Mouse (Mus musculus) skeletal muscle tissue, adult 2 months (tissue): Measurements from ENCODE around the gene Tmem209.

ENCODE experiments used
- DNase-seq: peaks from one replicate; pipeline ENCODE4 v3.0.0-alpha.2; 2012; ENCODE audit warnings: low read depth, low spot score

Gene Tmem209

GRCm38 (mm10) chr6:30461755-30462344 is 47.7 kb downstream of the Tmem209 start:
- no peak for DNase-seq

GRCm38 (mm10) chr6:30460750-30461446 is 48.7 kb downstream of the Tmem209 start:
- no peak for DNase-seq

DNA sequence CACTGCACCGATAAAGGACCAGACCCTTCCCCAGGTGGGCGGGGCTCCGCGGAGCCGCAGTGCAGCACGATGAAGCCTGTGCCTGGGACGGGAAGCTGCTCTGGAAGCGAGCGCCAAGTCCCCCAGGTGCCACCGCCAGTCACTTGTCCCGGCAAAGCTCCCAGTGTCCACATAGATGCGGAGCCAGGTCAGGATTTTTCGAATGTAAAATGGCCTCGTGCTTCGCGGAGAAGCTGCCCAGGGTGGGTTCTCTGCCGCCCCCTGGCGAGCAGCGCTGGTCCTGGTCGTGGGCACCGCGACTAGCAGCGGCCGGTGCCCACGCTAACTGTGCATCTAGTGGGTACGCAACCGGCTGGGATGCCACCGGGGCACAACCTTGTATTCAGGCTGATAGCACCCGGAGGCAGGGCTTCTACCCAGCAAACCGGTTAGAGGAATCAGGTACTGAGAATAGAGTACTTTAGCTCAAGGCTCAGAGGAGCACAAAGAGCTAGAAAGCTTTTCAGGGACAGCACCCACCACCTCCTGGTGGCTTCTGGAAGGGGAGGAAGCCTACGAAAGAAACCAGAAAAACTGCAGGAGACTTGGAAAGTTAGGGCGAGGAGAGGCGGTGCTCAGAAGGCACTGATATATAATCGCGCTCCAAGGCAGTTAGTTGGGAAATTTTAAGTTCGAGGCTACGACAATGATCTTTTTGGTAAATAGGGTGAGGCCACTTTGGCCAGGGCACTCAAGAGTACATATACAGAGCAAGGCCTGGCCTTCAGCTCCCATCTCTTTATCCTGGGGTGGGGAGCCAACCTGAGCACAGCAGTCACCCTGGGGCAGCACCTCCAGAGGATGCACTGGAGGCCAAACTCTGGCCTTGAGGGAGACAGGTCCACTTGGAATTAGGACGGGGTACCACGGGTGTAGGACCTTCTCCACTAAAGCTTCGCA is 49.5 kb downstream of the Tmem209 start:
- DNase-seq, result peak; percentile 65

DNA sequence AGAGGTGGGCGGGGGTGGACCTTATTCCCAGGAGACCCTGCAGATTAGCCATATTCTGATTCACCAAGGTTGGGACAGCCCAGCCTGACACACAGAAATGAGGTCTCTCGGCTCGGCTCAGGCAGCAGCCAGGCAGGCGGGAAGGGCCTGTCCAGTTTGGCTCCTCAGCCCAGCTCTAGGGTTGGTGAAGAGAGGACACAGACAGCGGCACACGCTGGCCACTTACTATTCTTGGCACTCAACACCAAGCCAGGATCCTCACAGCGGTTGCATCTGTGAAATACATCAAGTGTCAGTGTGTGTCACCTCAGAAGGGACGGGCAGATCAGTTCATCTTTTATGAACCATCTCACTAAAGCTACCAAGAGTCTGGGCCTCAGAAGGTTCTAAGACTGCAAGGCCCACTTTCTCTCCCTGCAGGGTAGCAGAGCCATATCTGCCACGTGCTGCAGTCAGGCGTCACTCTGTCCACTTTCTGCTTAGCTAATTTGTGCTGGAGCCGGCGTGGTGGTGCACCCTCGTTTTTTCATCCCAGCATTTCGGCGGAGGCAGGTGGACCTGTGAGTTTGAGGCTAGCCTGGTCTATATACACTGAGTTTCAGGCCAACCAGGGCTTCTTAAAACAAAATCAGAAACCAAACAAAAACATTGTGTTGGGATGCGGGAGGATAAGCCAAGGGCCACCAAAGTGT is 50.4 kb downstream of the Tmem209 start:
- DNase-seq, result peak; percentile 51

DNA sequence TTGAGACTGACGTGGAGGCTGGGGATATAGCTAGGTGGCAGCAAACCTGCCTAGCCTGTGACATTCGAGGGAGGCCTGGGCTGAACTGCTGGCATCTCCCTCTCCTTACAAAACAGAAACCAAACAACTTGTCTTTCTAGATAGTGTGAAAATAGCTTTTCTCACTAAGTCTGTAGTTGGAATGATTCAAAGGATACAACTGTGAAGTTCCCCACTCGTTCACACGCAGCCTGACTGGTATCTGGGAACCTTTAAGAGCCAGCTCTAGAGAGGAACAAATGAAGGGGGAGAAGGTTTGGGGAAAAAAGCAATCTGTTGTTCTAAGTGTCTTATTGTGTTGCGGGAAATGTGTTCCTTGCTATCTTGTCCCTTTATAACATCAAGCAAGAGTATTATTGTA is 51.0 kb downstream of the Tmem209 start:
- DNase-seq, result no peak

- DNase-seq, result no peak
Measured at GRCm38 (mm10) chr6:30456991-30457390, 52.6 kb downstream of the Tmem209 start.

GRCm38 (mm10) chr6:30439576-30439975 is 70.0 kb downstream of the Tmem209 start:
- DNase-seq, result no peak

- no peak for DNase-seq
Measured at GRCm38 (mm10) chr6:30437054-30437453, 72.5 kb downstream of the Tmem209 start.

GRCm38 (mm10) chr6:30436476-30436875 is 73.1 kb downstream of the Tmem209 start:
- DNase-seq, result no peak

- DNase-seq, result no peak
Measured at GRCm38 (mm10) chr6:30432461-30433192, 77.0 kb downstream of the Tmem209 start.
